Mouse (Mus musculus) kidney, postnatal 25 days (tissue): ENCODE results near the gene Eln.

Experiments used
- DNase-seq, 2 experiments: peaks; one replicate each; pipeline ENCODE4 v3.0.0; 2021; ENCODE audit warnings: mixed read lengths in 2 of 2

Gene Eln

DNA sequence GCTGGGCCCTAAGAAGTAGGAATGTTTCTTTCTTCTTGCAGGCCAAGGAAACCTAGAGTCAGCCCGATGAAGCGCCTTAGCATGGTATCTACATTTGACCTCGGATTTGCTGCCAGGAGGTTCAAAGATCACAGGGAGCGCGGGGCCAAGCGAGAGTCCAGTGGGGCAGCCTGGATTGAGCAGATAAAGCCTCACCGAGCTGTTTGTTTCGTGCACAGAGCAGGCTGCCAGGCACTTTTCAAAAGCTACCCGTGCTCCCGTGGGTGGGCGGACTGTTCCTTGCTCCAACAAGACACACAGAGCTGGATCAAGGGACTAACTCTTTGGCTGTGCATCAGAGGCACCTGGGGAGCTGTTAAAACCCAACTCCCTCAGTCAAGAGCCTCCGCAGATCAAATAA lies 3.1 kb downstream of the Eln start:
- DNase-seq = peak; percentile 62 to 71

DNA sequence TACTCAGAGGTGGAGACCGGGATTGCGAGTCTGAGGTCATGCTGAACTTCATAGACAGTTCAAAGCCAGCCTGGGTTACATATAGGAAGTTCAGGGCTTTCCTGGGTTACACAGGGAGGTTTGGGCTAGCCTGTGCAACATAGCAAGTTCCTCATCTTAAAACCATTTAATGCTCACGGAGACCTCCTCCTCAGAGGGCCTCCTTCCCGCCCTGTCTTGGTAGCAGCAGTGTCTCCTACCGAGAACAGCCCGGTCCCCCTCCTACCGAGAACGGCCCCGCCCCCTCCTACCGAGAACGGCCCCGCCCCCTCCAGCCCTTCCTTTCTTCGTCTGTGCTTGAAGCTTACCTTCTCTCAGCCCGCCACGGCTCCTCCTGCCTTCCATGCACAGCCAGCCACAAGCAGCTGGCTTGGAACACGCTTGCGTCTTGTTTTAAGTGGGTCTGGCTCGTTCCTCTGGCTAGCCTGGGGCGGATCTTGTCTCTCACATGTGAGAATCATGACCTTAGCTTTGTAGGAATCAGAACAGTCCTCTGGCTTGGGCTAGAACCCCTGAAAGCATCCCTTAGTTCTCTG lies 4.8 kb downstream of the Eln start:
- peak; percentile 44 to 55 for DNase-seq

DNA sequence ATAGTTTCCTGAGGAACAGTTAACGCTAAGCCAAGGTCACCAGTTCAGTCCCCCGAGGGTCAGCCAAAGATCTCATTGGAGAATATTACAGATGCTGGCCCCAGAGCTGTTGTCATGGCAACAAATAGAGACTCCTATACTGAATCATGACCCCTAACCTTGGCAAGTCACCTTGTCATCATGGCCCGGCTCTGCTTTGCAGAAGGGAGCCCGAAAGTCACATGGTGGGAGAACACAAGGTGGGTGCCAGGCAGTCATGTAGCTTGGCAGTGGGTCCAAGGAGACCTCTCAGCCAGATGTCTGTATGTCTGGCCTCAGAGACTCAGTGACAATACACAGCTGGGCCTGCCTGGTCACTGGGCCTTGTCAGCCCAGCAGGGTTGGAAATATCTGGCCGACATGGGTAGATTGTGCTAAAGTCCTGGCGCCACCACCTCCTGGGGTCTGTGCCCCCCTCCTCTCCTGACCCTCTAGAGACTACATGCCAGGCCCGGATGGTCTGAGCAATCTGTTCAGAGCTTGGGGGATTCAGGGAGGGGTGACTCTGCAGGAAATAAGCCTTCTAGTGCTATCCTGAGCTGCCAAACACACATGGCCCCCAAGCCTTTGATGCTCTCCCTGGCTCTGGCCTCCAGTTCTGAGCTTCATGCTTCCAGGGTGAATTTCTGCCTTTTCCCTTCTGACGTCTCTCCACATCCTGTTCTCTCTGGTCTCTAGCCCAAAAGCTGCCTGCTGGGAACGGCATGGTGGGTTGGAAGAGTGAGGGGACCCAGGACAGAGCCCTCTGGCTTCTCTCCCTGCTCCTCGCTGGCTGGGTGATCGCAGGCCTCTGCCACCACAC lies 6.4 kb downstream of the Eln start:
- DNase-seq = no peak

DNA sequence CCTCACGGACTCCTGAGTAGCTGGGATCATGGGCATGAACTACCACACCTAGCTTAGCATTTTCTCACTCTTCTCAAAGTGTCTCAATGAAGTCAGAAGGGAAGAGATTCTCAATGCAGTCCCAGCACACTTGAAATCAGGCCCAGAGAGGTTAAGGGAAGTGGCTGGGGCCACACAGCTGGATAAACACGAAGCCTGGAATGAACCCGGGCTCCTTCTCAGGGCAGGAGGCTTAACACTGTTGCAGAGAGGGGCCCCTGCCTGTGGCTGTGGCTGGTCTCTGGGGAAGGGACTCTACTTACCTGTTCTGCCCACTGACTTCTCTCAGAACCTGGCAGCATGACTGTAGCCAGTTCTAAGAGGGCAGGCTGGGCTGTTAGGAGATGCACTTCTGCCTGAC lies 7.2 kb downstream of the Eln start:
- no peak for DNase-seq

DNA sequence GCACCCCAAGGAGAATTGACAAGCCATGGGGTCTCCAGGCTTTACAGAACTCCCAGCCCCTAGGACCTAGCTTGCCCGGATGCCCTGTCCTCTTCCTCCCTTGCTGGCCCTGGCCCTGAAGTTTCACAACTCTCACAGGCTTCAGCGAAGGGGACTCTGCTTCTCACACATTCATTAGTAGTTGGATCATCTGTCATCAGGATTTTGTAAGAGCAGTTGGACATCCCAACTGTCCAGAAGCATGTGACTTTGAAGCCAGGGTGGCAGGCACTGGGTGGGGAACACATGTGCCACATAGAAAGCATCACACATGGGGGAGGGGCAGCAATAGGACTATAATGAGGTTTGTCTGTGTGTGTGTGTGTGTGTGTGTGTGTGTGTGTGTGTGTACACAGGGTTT lies 12.2 kb downstream of the Eln start:
- DNase-seq = no peak

DNA sequence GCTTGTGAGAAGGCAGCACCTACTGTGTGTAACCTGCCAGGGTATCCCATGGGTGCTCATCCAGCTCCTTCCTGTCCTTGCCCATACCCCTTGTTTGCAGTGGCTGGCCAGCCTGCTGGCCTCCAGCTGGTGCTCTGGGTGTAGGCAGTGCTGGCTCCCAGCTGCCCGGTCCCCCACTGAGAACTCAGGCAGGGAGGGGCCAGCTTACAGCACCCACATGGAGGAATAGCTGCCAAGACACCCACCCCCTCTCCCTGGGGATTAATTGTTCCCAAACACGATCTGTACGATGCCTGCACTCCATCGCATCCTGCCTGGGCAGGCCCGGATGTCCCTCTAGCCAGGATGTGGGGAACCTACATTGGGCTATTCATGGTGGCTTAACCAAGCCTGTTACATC lies 13.1 kb downstream of the Eln start:
- no peak for DNase-seq

DNA sequence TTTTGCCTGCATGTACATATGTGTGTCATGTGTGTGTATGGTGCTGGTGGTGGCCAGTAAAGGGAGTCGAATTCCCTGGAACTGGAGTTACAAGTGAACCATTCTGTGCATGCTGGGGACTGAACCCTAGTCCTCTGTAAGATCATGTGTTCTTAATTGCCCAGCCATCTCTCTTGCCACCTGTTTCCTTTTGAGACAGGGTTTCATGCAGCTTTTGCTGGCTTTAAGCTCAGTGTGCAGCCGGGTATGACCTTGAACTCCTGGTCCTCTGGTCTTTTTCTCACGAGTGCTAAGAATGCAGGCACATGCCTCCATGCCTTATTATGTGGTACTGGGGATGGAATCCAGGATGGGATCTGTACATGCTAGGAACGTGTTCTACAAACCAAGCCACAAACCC lies 13.9 kb downstream of the Eln start:
- DNase-seq = no peak

DNA sequence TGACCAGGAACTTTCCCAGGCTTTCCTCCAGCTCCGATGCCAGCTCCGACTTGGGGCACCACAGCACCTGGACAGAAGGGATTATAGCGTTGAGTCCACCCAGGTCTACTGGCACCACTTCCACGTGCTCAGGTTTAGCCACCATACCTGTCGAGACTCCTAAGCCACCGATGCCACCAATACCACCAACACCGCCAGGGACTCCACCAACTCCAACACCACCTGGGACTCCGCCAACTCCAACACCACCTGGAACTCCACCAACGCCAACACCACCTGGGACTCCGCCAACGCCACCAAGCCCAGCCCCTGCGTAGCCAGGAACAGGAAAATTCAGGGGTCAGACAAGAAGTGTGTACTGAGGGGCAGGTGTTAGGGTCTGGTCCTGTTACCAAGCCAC lies 18.0 kb downstream of the Eln start:
- no peak for DNase-seq

DNA sequence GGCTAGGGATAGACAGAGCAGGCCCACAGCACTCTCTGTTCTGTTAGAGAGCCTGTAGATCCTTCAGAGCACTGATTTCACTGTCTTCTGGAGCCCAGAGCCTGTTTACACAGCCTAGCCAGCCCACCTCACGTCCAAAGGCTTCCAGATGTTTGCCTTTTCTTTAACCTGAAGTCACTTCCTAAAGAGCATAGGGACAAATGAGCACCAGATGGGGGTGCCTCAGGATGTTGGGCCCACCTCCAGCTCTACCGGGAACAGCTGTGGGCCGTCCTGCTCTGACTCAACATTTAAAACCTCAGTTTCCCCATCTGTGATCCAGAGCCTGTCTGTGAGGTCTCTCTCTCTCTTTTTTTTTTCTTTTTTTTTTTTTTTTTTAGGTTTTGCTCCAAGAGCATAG lies 18.6 kb downstream of the Eln start:
- DNase-seq = no peak

DNA sequence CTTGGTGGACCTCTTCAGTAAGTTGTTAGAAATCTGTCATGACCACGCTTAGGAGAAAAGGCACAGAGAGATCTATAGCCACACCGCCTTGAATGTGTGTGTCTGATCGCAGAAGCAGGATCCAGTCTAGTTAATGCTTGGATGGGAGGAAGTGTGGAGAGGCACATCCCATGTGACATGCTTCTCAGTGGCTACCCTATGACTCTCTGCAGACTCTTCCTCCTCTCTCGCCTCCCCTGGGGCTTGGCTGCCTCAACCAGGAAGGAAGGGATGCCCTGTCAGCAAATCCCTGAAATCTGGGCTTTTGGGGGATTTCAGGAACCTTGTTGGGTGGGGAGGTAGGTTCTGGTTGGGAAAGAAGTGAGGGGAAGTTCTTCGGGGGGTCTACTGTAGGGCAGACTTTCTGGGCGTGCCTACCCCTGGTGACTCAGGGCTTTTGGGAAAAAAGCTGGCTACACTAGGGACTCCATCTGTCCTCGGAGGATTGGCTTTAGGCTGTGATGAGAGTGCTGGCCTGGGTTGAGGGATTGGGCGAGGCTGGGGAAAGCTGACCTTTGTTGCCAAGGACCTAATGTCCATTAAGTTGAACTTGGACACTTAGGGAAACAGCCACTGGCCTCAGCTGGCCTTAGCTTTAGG lies 20.0 kb downstream of the Eln start:
- DNase-seq = no peak

DNA sequence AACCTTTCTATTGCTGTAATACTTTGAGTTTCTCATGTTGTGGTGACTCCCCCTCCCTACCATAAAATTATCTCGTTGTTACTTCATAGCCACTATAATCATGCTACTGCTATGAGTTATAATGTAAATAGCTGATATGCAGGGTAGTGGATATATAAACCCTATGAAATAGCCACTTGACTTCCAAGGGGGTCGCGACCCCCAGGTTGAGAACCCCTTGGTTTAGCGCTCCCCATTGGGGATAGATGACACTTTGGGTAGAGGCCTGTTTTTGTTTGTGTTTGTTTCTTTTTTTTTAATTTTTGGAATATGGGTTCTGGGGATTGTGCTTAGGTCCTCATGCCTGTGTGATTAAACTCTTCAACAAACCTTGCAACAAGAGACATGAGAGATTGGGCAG lies 21.8 kb downstream of the Eln start:
- DNase-seq = no peak

DNA sequence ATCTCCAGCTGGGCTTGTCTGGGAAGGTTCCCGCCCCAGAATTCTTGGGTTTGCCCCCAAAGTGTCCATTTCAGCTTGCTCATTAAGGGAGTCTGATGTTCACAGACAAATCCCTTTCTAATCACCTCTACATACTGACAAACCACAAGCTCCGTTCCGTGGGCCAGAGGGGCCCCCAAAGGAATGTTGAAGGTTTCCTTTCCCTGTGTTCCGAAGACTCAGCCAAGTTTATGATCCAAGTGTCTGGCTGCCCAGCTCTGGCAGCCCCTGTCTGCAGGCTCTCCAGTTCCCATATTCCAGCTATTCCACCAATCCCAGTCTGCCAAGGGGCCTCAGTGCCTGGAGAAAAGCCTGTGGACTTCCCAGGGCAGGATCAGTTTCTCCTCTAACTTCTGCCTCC lies 27.1 kb downstream of the Eln start:
- no peak for DNase-seq

DNA sequence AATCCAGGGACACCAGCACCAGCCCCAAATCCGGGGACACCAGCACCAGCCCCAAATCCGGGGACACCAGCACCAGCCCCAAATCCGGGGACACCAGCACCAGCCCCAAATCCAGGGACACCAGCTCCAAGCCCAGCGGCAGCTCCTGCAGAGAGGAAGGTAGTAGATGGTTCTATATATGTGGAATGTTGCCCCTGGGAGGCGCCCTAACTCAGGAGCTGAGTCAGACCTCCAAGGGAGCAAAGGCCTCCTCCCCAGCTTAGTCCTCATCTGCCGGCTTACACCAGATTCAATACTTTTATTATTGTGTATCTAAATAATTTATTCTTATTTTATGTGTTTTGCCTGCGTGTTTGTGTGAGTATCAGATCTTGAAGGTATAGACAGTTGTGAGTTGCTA lies 36.0 kb downstream of the Eln start:
- peak in 1 of 2 experiments; percentile 10 for DNase-seq

DNA sequence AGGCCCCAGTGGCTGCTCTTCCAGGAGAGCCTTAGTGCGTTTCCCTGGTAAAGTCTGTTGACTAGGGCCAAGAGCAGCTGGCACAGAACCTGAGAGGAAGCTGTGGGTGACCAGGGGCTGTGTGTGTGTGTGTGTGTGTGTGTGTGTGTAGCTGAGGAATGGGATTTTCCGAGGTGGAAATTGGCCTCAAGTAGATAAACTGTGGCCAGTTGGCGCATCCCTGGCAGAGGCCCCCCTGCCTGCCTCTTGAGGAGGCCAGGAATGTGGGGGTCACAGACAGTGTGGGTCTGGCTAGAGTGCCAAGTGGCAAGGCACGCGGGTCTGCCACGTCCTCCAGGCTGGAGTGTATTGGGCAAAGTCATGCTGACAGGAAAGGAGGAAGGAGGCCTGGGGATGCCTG lies 37.8 kb downstream of the Eln start:
- DNase-seq = peak; percentile 27 to 66

DNA sequence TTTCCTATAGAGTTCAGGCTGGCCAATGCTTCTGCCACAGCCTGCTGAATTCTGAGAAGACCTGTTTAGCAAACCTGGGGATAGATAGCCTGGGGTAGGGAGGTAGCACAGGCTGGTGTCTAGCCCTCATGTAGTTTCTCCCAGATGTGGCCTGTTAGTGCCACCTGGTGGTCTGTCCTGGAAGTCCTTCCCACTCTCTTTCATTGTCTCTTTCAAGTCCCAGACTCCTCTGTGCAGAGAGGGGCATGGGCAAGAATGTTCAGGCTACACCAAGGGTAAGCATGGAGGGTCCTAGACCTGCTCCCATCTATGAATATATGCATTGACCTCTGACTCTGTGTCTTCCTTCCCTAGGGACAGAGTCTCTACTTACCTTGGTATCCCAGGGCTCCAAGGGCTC lies 43.0 kb downstream of the Eln start:
- peak; percentile 73 to 84 for DNase-seq

DNA sequence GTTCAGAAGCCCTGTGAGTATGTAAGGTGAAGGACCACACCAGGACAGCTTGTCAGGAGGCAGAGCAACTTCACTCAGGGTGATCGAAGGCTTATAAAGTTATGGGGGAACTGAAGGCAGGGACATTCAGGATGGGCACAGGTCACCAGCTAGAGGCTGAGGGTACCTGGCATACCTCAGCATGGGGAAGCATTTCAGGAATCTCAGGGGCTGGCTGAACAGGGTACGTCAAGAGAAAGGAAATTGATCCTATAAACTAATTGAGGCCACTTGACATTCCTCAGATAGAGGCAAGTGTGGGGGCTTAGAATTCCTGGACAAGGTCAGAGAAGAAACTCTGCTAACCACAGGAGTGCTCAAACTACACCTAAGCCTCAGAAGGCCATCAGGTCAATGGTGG lies 51.6 kb downstream of the Eln start:
- no peak for DNase-seq

DNA sequence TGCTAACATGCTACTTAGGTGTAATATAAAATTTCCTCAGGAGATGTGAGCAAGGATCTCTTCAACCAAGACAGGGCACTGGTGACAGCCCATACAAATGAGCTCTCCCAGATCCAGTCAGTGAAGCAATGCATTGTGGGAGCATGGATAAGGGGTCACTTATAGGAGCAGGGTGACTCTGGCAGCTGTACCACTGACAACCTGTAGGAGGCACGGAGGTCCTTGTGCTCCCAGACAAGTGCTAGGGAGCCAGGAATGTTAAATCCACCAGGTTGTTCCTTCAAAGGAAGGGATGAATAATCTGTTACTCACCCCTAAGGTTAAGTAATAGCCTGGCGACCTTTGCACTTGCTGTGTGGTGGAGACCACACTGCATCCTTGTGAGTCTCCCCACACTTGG lies 52.0 kb downstream of the Eln start:
- no peak for DNase-seq

DNA sequence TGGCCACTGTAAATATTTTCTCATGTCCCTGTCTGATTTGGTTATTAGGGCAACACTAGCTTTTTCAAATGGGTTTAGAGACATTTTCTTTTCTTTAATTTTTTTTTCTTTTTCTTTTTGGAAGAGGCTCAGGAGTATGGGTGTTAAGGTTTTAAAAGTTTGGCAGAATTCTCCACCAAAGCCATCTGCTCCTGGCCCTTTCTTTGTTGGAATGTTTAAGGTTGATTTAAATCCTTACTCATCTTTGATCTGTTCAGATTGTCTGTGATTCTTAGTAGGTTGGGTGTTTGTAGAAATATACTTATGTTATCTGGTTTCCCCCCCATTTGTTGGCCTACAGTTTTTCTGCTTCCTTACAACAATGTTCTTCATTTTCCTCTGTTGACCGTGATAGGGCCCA lies 54.4 kb downstream of the Eln start:
- no peak for DNase-seq

DNA sequence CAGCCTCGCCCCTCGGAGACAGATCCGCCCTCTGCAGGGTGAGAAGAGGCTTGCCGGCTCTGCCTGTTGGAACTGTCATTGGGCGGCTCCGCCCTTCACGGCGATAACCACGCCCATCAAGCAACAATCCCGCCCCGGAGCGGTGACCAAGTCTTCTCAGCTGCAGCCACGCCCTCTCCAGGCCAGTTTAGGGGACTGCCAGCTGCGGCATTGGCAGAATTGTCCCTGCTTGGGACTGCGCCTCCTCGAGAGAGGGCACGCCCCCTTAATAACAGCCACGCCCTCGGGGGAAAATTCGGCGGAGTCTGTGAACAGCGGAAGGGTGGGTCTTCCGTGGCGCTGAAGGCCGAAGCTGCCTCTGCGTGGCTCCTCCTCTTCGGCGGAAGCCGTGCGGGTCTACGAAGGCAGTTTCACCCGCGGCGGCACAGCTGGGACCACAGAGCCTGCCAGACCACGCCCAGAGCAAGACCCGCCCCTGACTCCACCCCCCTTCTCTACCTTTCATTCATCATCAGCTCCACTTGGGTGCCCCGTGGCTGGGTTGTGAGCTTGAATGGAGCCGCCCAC lies 58.3 kb downstream of the Eln start:
- peak; percentile 99 for DNase-seq

DNA sequence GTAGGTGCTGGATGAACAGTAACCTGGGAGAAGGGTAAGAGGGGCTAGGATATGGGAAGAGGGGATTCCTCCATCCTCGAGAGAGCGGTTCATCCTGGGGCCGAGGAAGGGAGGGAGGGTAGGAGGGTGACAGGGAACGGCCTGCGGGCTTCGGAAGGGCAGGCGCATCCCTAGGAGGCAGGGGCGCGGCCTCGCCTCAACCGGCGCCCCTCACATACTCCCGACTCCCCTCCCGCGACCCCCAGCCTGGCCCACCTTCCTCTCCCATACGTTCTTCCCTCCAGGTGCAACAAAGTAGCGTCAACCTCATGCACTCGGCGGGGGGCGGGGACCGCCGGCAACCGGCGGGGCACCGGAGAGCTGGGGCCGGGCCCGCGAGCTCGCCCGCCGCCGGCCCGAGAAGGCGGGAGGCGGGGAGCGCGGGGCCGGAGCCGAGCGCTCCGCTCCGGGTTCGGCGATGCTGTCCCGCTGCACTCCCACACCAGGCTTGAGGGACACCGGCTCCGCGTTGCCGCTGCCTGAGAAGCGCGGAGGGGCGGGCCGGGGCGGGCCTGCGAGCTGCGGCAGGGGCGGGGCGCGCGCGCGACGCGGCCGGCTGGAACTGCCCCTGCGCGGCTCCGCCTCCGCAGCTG lies 58.9 kb downstream of the Eln start, which contains the start of gene Limk1:
TSS of gene Limk1 (minus strand) at position 513 of the 632 bp plus-strand sequence.
- DNase-seq = no peak

DNA sequence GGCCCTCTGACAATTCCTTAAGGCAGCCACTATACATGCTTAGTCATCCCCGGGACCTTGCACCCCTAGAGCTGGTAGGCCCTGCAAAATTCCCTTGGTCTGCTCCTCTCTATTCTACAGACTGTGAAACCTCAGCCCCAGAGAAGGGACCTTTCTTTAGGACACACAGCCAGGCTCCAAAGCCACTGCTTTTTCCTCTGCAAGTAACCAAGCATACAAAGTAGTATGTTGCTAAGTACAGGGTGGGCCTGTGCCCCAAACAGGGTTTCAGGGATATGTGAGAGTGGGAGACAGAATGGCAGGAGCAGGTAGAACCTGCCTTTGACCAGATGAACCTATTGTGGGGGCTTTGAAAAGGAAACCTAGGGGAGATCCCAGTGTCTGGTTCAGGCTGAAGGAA lies 59.9 kb downstream of the Eln start:
- no peak for DNase-seq

DNA sequence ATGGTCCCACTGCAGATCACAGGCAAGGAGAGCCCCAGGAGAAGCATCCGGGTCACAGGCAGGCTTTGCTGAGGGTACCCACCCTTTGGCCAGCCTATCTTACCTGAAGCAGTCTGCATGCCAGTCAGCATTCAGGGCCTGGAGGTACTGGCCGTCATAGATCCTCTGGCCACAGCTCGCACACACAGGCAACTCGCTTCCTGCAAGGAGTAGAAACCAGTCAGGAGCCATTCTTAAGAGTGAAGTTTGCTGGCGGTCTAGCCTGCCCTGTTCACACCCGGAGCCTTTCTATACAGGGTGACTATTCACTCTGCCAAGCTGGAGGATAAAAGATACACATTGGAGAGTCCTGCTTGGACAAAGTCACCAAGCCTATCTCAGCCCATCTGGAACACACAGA lies 60.6 kb downstream of the Eln start:
- DNase-seq = no peak

DNA sequence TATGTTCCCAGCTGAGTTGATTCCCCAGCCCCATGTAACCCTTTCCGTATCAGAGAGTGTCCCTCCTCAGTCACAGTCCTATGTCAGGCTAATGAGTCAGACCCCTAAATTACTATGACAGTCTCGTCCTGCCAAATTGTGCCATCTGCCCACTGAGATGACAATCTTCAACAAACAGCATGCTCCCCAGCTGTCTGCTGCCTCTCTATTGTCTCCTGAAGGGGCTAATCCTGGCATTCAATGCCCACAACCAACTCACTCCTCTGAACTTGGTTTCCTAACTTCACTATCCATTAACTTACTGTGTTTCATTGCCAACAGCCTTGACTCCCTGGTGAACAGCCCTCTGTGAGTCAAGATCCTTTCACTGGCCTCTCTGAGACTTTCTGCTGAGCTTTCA lies 62.7 kb downstream of the Eln start:
- DNase-seq = no peak
